Mouse (Mus musculus) R1 (cell line): ENCODE measurements around the gene Raet1e.
"Not testable (repeated sequence)": the region's sequence is repeated elsewhere in the genome, so short reads cannot be mapped to it uniquely, and the experiment has no call there.

ENCODE experiments used
- DNase-seq: peaks from one replicate; pipeline ENCODE4 v3.0.0-alpha.2; 2018; ENCODE audit warnings: low read depth, low spot score

Gene Raet1e

GRCm38 (mm10) chr10:22273684-22274305 lies 115.4 kb downstream of the Raet1e start:
- peak; percentile 69 for DNase-seq

GRCm38 (mm10) chr10:22274445-22275057 lies 116.2 kb downstream of the Raet1e start:
- DNase-seq, result peak; percentile 55

GRCm38 (mm10) chr10:22278468-22278867 lies 120.1 kb downstream of the Raet1e start:
- not testable (repeated sequence) for DNase-seq

- DNase-seq, result no peak
Observed at GRCm38 (mm10) chr10:22282816-22283215, 124.4 kb downstream of the Raet1e start.

- DNase-seq, result no peak
Observed at GRCm38 (mm10) chr10:22295676-22296075, 137.3 kb downstream of the Raet1e start.

- DNase-seq, result no peak
Observed at GRCm38 (mm10) chr10:22297033-22297762, 138.8 kb downstream of the Raet1e start.

GRCm38 (mm10) chr10:22297766-22298461 lies 139.5 kb downstream of the Raet1e start:
- no peak for DNase-seq

GRCm38 (mm10) chr10:22299324-22299723 lies 141.0 kb downstream of the Raet1e start:
- DNase-seq, result no peak

GRCm38 (mm10) chr10:22301641-22302040 lies 143.3 kb downstream of the Raet1e start:
- no peak for DNase-seq

GRCm38 (mm10) chr10:22302344-22303057 lies 144.1 kb downstream of the Raet1e start:
- no peak for DNase-seq

GRCm38 (mm10) chr10:22303736-22304135 lies 145.4 kb downstream of the Raet1e start:
- DNase-seq, result no peak

GRCm38 (mm10) chr10:22305801-22306200 lies 147.4 kb downstream of the Raet1e start:
- no peak for DNase-seq

GRCm38 (mm10) chr10:22306452-22306851 lies 148.1 kb downstream of the Raet1e start:
- DNase-seq, result no peak

- no peak for DNase-seq
Observed at GRCm38 (mm10) chr10:22308221-22308620, 149.9 kb downstream of the Raet1e start.

GRCm38 (mm10) chr10:22322858-22323257 lies 164.5 kb downstream of the Raet1e start:
- no peak for DNase-seq

- not testable (repeated sequence) for DNase-seq
Observed at GRCm38 (mm10) chr10:22345721-22346120, 187.4 kb downstream of the Raet1e start.

- DNase-seq, result not testable (repeated sequence)
Observed at GRCm38 (mm10) chr10:22353548-22354195, 195.3 kb downstream of the Raet1e start.

GRCm38 (mm10) chr10:22354196-22354574 lies 195.8 kb downstream of the Raet1e start:
- DNase-seq, result not testable (repeated sequence)

GRCm38 (mm10) chr10:22357373-22357772 lies 199.0 kb downstream of the Raet1e start:
- DNase-seq, result not testable (repeated sequence)

- not testable (repeated sequence) for DNase-seq
Observed at GRCm38 (mm10) chr10:22360252-22360651, 201.9 kb downstream of the Raet1e start, which contains the start of gene Raet1d. Gene Raet1d (plus strand): TSS chr10:22360552.

- DNase-seq, result not testable (repeated sequence)
Observed at GRCm38 (mm10) chr10:22360957-22361356, 202.6 kb downstream of the Raet1e start.
